In genomic region chr19:42316998-42317397, GRCm38 (mm10) we compare ENCODE assay signal across 10 mouse cellular contexts.
DNase-seq lines count a peak whose midpoint lies in the region; ATAC-seq lines count a peak whose summit lies in the region.
"Had no signal": no experiment of that assay in that cellular context is flagged by ENCODE, and none has a peak within 500 bp of the region (broad histone marks: within the 10 kb centered on the region; RNA-seq: fewer than 3 reads in every experiment).

No protein-coding gene starts in this region.

- no peaks in the 10 kb centered on the region for H3K27me3 ChIP-seq in neural tube, embryonic 12.5 days (replicated peaks)
- H3K27me3 ChIP-seq in heart, embryonic 11.5 days (ENCODE audit: control insufficient read depth, insufficient read depth, low read length) = peaks cover 33% of the 10 kb centered on the region

- WGBS in neural tube, embryonic 12.5 days = 63% methylated on average over 8 of the region's 8 CpGs
- WGBS in heart, embryonic 11.5 days (ENCODE audit: insufficient replicate concordance) = 65% methylated on average over 8 of the region's 8 CpGs

- H3K36me3 ChIP-seq in neural tube, embryonic 12.5 days = no peaks in the 10 kb centered on the region
- no peaks in the 10 kb centered on the region for H3K36me3 ChIP-seq in heart, embryonic 11.5 days (ENCODE audit: control insufficient read depth, insufficient read depth, low read length)
- H3K36me3 ChIP-seq: heart, embryonic 13.5 days had no signal

- H3K4me3 ChIP-seq in neural tube, embryonic 12.5 days = no peak overlapping the region
- no peak overlapping the region for H3K4me3 ChIP-seq in heart, embryonic 11.5 days (ENCODE audit: low read depth, low read length)
- H3K4me3 ChIP-seq: heart, embryonic 13.5 days had no signal

- DNase-seq in cerebellum, adult 11-12 months = peak; percentile 19
- DNase-seq in cerebellum, postnatal 36 days = no peak
- DNase-seq in cerebellum, postnatal 25 days = peak; percentile 25 to 44
- peak; percentile 47 to 73 for DNase-seq in layer of hippocampus, adult 18-20 months (ENCODE audit: low spot score in 2 of 2)
- no peak for DNase-seq in kidney, adult 9 months
- no peak for DNase-seq in kidney, postnatal 14 days
- DNase-seq: embryo, embryonic 11 days had no signal

- H3K4me2 ChIP-seq in neural tube, embryonic 12.5 days (replicated peaks) = peak overlapping the region; percentile 3; the same call in 1 of the 2 replicates
- no peak overlapping the region for H3K4me2 ChIP-seq in heart, embryonic 11.5 days
- H3K4me2 ChIP-seq: heart, embryonic 13.5 days had no signal

- 0 out of 2 replicates have a peak, but pooled peaks have one; percentile 14 for ATAC-seq in neural tube, embryonic 12.5 days (ENCODE audit: low FRiP score, low read depth)
- ATAC-seq in heart, embryonic 11.5 days (replicated peaks; ENCODE audit: insufficient number of reproducible peaks, low FRiP score, low TSS enrichment) = no peak

- H3K9ac ChIP-seq in neural tube, embryonic 12.5 days = no peak overlapping the region
- H3K9ac ChIP-seq in heart, embryonic 11.5 days (ENCODE audit: low read depth, low read length) = no peak overlapping the region
- H3K9ac ChIP-seq: heart, embryonic 13.5 days had no signal

- H3K27ac ChIP-seq in neural tube, embryonic 12.5 days = peak overlapping the region; percentile 50
- H3K27ac ChIP-seq in heart, embryonic 11.5 days (ENCODE audit: low read depth, low read length) = no peak overlapping the region
- H3K27ac ChIP-seq: heart, embryonic 13.5 days had no signal

- H3K4me1 ChIP-seq in neural tube, embryonic 12.5 days = peaks cover 51% of the 10 kb centered on the region
- no peaks in the 10 kb centered on the region for H3K4me1 ChIP-seq in heart, embryonic 11.5 days (ENCODE audit: control insufficient read depth, insufficient read depth, low read length)

- H3K9me3 ChIP-seq in neural tube, embryonic 12.5 days = no peaks in the 10 kb centered on the region
- H3K9me3 ChIP-seq in heart, embryonic 11.5 days (replicated peaks; ENCODE audit: control insufficient read depth, low read length) = no peaks in the 10 kb centered on the region
- H3K9me3 ChIP-seq: heart, embryonic 13.5 days had no signal

Comparison
In these comparisons a context has a peak if more than half of its experiments do, and no peak if none do; other contexts are left out.
1. DNase-seq: peak in cerebellum, adult 11-12 months (single experiment), cerebellum, postnatal 25 days (2 of 2) and layer of hippocampus, adult 18-20 months (2 of 2); none in cerebellum, postnatal 36 days (0 of 2), kidney, adult 9 months (single experiment) and kidney, postnatal 14 days (single experiment).